In the genomic region with DNA sequence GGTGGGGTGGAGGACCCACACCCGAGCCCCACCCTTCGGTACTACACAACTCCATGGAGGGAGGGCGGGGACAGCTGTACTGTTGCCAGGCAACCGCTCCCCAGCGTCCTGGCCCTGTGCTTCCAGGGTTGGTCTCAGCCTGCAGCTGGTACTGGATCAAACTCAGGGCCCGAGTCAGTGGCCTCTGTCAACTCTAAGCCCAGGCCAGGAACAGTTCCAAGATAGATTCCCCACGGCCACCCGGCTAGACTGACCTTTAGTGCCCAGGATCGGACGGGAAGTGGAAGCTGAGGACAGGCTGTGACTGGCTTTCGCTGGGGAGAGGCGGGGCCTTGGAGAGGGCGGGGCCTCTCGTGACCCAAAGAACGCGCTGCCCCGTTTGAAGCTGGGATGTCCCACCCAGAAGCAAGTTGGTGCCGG, we compare ENCODE assay signal across 8 mouse cellular contexts. TPM values are rescaled to one million over a fixed set of nuclear protein-coding genes. Genes with fewer than 3 reads are reported as not detected.
DNase-seq lines count a peak whose midpoint lies in the region; ATAC-seq and TF ChIP-seq lines count a peak whose summit lies in the region.

A gene (minus strand): TSS at position 334 of the 420 bp plus-strand sequence.

- no peak for TF ChIP-seq CTCF in MEL (IDR thresholded peaks at IDR 0.05 in 2 of 3, conservative IDR thresholded peaks at IDR 0.05 in 1 of 3; ENCODE audit: control insufficient read depth in 1 of 3, insufficient read depth in 1 of 3, low read depth in 2 of 3, low read length in 3 of 3, poor library complexity in 1 of 3, severe bottlenecking in 1 of 3)
- no peak for TF ChIP-seq CTCF in layer of hippocampus, adult 2 months (conservative IDR thresholded peaks at IDR 0.05)

- WGBS in forebrain, embryonic 12.5 days = 0% methylated on average over 18 of the region's 18 CpGs
- WGBS in lung, embryonic 15.5 days = under 1% methylated on average over 18 of the region's 18 CpGs
- WGBS in neural tube, embryonic 15.5 days = under 1% methylated on average over 18 of the region's 18 CpGs

- peak; percentile 68 for ATAC-seq in forebrain, embryonic 12.5 days (ENCODE audit: low FRiP score)
- peak; percentile 91 for ATAC-seq in lung, embryonic 15.5 days (ENCODE audit: borderline replicate concordance, extremely low read depth, low FRiP score, low TSS enrichment)
- ATAC-seq in neural tube, embryonic 15.5 days (ENCODE audit: low FRiP score) = peak; percentile 83

- no peaks in the 10 kb centered on the region for H3K9me3 ChIP-seq in MEL (replicated peaks; ENCODE audit: insufficient read depth, low read length)
- no peaks in the 10 kb centered on the region for H3K9me3 ChIP-seq in forebrain, embryonic 12.5 days
- no peaks in the 10 kb centered on the region for H3K9me3 ChIP-seq in lung, embryonic 15.5 days
- H3K9me3 ChIP-seq in neural tube, embryonic 15.5 days (replicated peaks) = no peaks in the 10 kb centered on the region

- H3K4me3 ChIP-seq in MEL (ENCODE audit: control insufficient read depth in 1 of 2, insufficient read depth in 1 of 2, low read depth in 2 of 2, low read length in 2 of 2) = peak within 1 kb of the TSS; percentile 67 to 92
- H3K4me3 ChIP-seq in forebrain, embryonic 12.5 days (replicated peaks) = peak within 1 kb of the TSS; percentile 53
- peak within 1 kb of the TSS; percentile 58 for H3K4me3 ChIP-seq in layer of hippocampus, adult 2 months
- H3K4me3 ChIP-seq in lung, embryonic 15.5 days = peak within 1 kb of the TSS; percentile 51
- H3K4me3 ChIP-seq in neural tube, embryonic 15.5 days (replicated peaks) = peak within 1 kb of the TSS; percentile 47

- no peak for TF ChIP-seq RAD21 in MEL (IDR thresholded peaks at IDR 0.05; ENCODE audit: low read depth, low read length)

- H3K79me2 ChIP-seq in MEL (ENCODE audit: control insufficient read depth, insufficient read depth, low read length, poor library complexity) = no peaks in the 10 kb centered on the region

- TF ChIP-seq POLR2A in MEL (IDR thresholded peaks at IDR 0.05; ENCODE audit: control insufficient read depth in 1 of 2, insufficient read depth in 1 of 2, low read depth in 1 of 2, low read length in 2 of 2, poor library complexity in 1 of 2) = peak in 1 of 2 experiments; percentile 34; a peak in 1 of 4 replicates

- H3K9ac ChIP-seq in MEL (ENCODE audit: control insufficient read depth, low read depth, low read length, poor library complexity, severe bottlenecking) = peak within 1 kb of the TSS; percentile 56
- H3K9ac ChIP-seq in forebrain, embryonic 12.5 days = peak within 1 kb of the TSS; percentile 54
- peak within 1 kb of the TSS; percentile 14 for H3K9ac ChIP-seq in lung, embryonic 15.5 days
- H3K9ac ChIP-seq in neural tube, embryonic 15.5 days (replicated peaks) = peak within 1 kb of the TSS; percentile 42

- intact Hi-C loops in heart, postnatal 14 days (cut with DNase I) = no loop called here

- peaks cover 0 to 18% of the 10 kb centered on the region in 2 experiments; a peak in 2 of 4 replicates for H3K36me3 ChIP-seq in MEL (ENCODE audit: control insufficient read depth in 1 of 2, insufficient read depth in 2 of 2, low read length in 2 of 2)
- H3K36me3 ChIP-seq in forebrain, embryonic 12.5 days (replicated peaks) = no peaks in the 10 kb centered on the region
- H3K36me3 ChIP-seq in lung, embryonic 15.5 days = no peaks in the 10 kb centered on the region
- no peaks in the 10 kb centered on the region for H3K36me3 ChIP-seq in neural tube, embryonic 15.5 days

- peaks cover 0 to 20% of the 10 kb centered on the region in 2 experiments; a peak in 3 of 4 replicates for H3K4me1 ChIP-seq in MEL (ENCODE audit: control insufficient read depth in 1 of 2, insufficient read depth in 2 of 2, low read length in 2 of 2)
- H3K4me1 ChIP-seq in forebrain, embryonic 12.5 days = peaks cover 24% of the 10 kb centered on the region
- H3K4me1 ChIP-seq in lung, embryonic 15.5 days = peaks cover 9% of the 10 kb centered on the region
- peaks cover 44% of the 10 kb centered on the region for H3K4me1 ChIP-seq in neural tube, embryonic 15.5 days

- peak within 1 kb of the TSS; percentile 57 for H3K27ac ChIP-seq in MEL (ENCODE audit: control insufficient read depth, low read depth, low read length)
- 0 out of 2 replicates have a peak within 1 kb of the TSS, but pooled peaks have one; percentile 31 for H3K27ac ChIP-seq in forebrain, embryonic 12.5 days
- peak within 1 kb of the TSS; percentile 28; the same call in 1 of the 2 replicates for H3K27ac ChIP-seq in layer of hippocampus, adult 2 months
- peak within 1 kb of the TSS; percentile 33 for H3K27ac ChIP-seq in lung, embryonic 15.5 days
- H3K27ac ChIP-seq in neural tube, embryonic 15.5 days (replicated peaks) = peak within 1 kb of the TSS; percentile 51; the same call in 1 of the 2 replicates

- H3K4me2 ChIP-seq in forebrain, embryonic 12.5 days = peak within 1 kb of the TSS; percentile 87
- peak within 1 kb of the TSS; percentile 86 for H3K4me2 ChIP-seq in lung, embryonic 15.5 days
- peak within 1 kb of the TSS; percentile 75 for H3K4me2 ChIP-seq in neural tube, embryonic 15.5 days

- DNase-seq in MEL (ENCODE audit: low read depth, low spot score) = peak; percentile 89
- DNase-seq in c-Kit-positive CD71-negative TER-119-negative erythroid progenitor cells, embryonic 14.5 days (ENCODE audit: low read depth) = peak; percentile 62
- peak; percentile 86 to 87 for DNase-seq in heart, postnatal 14 days
- DNase-seq in layer of hippocampus, adult 2 months (ENCODE audit: low spot score in 2 of 2) = peak in 1 of 2 experiments; percentile 56
- DNase-seq in thymus, postnatal 10 days (ENCODE audit: low spot score in 2 of 2) = peak; percentile 66 to 69

- no peak for TF ChIP-seq EP300 in MEL (IDR thresholded peaks at IDR 0.05; ENCODE audit: low read depth in 1 of 2, low read length in 2 of 2)

- no peaks in the 10 kb centered on the region for H3K27me3 ChIP-seq in MEL (ENCODE audit: control insufficient read depth in 1 of 2, insufficient read depth in 2 of 2, low read length in 2 of 2)
- peaks cover 28% of the 10 kb centered on the region for H3K27me3 ChIP-seq in forebrain, embryonic 12.5 days
- no peaks in the 10 kb centered on the region; the same call in 1 of the 2 replicates for H3K27me3 ChIP-seq in lung, embryonic 15.5 days
- peaks cover 4% of the 10 kb centered on the region; the same call in 1 of the 2 replicates for H3K27me3 ChIP-seq in neural tube, embryonic 15.5 days (replicated peaks)

TF ChIP-seq in MEL, 35 proteins besides CTCF, POLR2A, EP300 and RAD21:
- TF ChIP-seq SIN3A (IDR thresholded peaks at IDR 0.05; ENCODE audit: low read length) = peak; percentile 81
- peak; percentile 35; the same call in 1 of the 2 replicates for TF ChIP-seq MXI1 (IDR thresholded peaks at IDR 0.05; ENCODE audit: low read depth, low read length)
- TF ChIP-seq BHLHE40 (IDR thresholded peaks at IDR 0.05; ENCODE audit: borderline replicate concordance, low read depth, low read length) = no peak
- no peak for TF ChIP-seq POLR2AphosphoS2 (IDR thresholded peaks at IDR 0.05; ENCODE audit: low read length)
- TF ChIP-seq ZMIZ1 (IDR thresholded peaks at IDR 0.05; ENCODE audit: low read depth, low read length) = no peak
- TF ChIP-seq CHD2 (IDR thresholded peaks at IDR 0.05; ENCODE audit: low read length) = no peak
- no peak for TF ChIP-seq ZKSCAN1 (IDR thresholded peaks at IDR 0.05; ENCODE audit: low read depth, low read length)
- no peak for TF ChIP-seq NRF1 (IDR thresholded peaks at IDR 0.05; ENCODE audit: insufficient read depth, low read depth, low read length, poor library complexity, severe bottlenecking)

RNA-seq across cellular contexts. Expression of the gene that starts here (rescaled TPM):
- 0.31 and 0.39 TPM in 2 replicates for total RNA-seq in MEL (2012; rRNA removed)
- polyA plus RNA-seq in MEL (2012; ENCODE audit: insufficient read depth in 1 of 2, insufficient read length in 2 of 2, low read depth in 1 of 2, low replicate concordance in 2 of 2, missing spikeins in 1 of 2) = under 1 TPM in 1 of 2 experiments, not detected in 1; 0.78 TPM
- 1.2 and 1.4 TPM in 2 replicates for polyA plus RNA-seq in forebrain, embryonic 12.5 days (2016; fragmentation: Nextera tagmentation; extraction: Ambion mirVana)
- 1 to 10 TPM; 9.4 to 9.7 TPM for total RNA-seq in heart, postnatal 14 days (2021)
- total RNA-seq in layer of hippocampus, adult 2 months (2021) = 1 to 10 TPM; 2.0 to 2.1 TPM
- polyA plus RNA-seq in lung, embryonic 15.5 days (2015; fragmentation: Nextera tagmentation; extraction: Ambion mirVana) = 2.6 and 2.8 TPM in 2 replicates
- 1.8 and 2.5 TPM in 2 replicates for polyA plus RNA-seq in neural tube, embryonic 15.5 days (2015; fragmentation: Nextera tagmentation; extraction: Ambion mirVana)

Comparison
In these comparisons a context has a peak if more than half of its experiments do, and no peak if none do; other contexts are left out.
1. Peak in DNase-seq, H3K4me3 ChIP-seq, H3K27ac ChIP-seq and H3K9ac ChIP-seq in MEL; RNA of the gene not detected or under 1 TPM.